Mouse (Mus musculus): ENCODE data around the gene Exo1. TPM values are rescaled to one million over a fixed set of nuclear protein-coding genes. Genes with fewer than 3 reads are reported as not detected.

The Exo1 gene
- total RNA-seq (2023): 1.6 TPM

GRCm38 (mm10) chr1:175880453-175881296 lies at the start of gene Exo1:
Exo1 (plus strand) TSS chr1:175880581.

GRCm38 (mm10) chr1:175920029-175920428 lies 39.6 kb downstream of the Exo1 start, which contains the start of gene Gm38100:
Gm38100 (plus strand) TSS chr1:175920329.

Other genes with a start within 250 kb of the Exo1 start
- gene Opn3, start 187.8 kb upstream of the Exo1 start, total RNA-seq (2023): not detected
- 6.8 TPM for gene Chml, start 187.7 kb upstream of the Exo1 start, total RNA-seq (2023)
- not detected for gene Wdr64, start 182.0 kb upstream of the Exo1 start, total RNA-seq (2023)
- not detected for gene Gm38100, start 39.7 kb downstream of the Exo1 start, total RNA-seq (2023)
- gene Rbm8a2, start 98.5 kb downstream of the Exo1 start, total RNA-seq (2023): not detected

Data from CD4-positive naive resting alpha-beta T cell, adult 76 days (primary cell).